Comparison of ENCODE assay signal across 8 mouse cellular contexts in the genomic region with DNA sequence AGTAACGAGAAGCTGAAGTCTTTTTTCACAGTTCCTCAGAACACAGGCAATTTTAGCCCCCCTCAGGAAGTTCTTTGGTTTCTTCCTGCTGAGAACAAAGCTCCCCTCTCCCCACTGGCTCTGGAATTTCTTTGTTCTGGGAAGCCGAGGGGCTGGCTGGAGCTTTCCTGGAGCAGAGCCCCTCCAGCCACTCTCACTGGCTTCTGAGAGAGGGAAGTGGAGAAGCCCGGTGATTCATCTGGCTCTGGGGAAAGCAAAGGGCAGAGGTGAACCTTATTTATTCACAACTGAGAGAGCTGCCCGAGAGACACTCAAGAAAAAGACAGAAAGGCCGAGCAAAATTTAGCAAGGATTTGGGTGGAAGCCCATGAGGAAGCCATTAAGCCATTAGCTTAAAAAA.
DNase-seq lines count a peak whose midpoint lies in the region; TF ChIP-seq lines count a peak whose summit lies in the region.

No protein-coding gene starts in this region.

- no peak for TF ChIP-seq CTCF in brain, embryonic 14.5 days (IDR thresholded peaks at IDR 0.05; ENCODE audit: borderline replicate concordance, extremely low read depth, insufficient read depth, insufficient read length)

- peak; percentile 13 to 19 for DNase-seq in cerebellum, postnatal 10 days
- DNase-seq in cerebellum, adult 18-20 months, result no peak
- DNase-seq in brain, embryonic 14.5 days (ENCODE audit: low read depth), result peak; percentile 84
- DNase-seq in heart, adult 18-20 months, result peak; percentile 45 to 57
- peak; percentile 5 for DNase-seq in kidney, adult 18-20 months
- DNase-seq in lung, postnatal 14 days, result peak; percentile 15
- DNase-seq in thymus, postnatal 4 days, result peak; percentile 20
- DNase-seq in cerebellum, adult 9-11 months, result no peak

- no peak for TF ChIP-seq POLR2A in brain, embryonic 14.5 days (IDR thresholded peaks at IDR 0.05; ENCODE audit: borderline replicate concordance, extremely low read depth, insufficient read depth, insufficient read length, poor library complexity, severe bottlenecking)

Comparison
In these comparisons a context has a peak if more than half of its experiments do, and no peak if none do; other contexts are left out.
1. DNase-seq: peak in cerebellum, postnatal 10 days (2 of 2), brain, embryonic 14.5 days (single experiment), heart, adult 18-20 months (2 of 2), kidney, adult 18-20 months (single experiment), lung, postnatal 14 days (single experiment) and thymus, postnatal 4 days (single experiment); none in cerebellum, adult 18-20 months (0 of 2) and cerebellum, adult 9-11 months (single experiment).